Mouse (Mus musculus) stomach, postnatal 0 days (tissue): ENCODE measurements around the gene Armc9.

Experiments used
- CTCF ChIP-seq: IDR thresholded peaks from 2 replicates; pipeline ENCODE4 v1.5.1; 2016; ENCODE audit warnings: antibody characterized with exemption, low read depth, mild to moderate bottlenecking, moderate library complexity
- EP300 ChIP-seq: optimal IDR thresholded peaks from 2 replicates; pipeline ENCODE3; 2016; ENCODE audit warnings: antibody characterized with exemption

- TF ChIP-seq CTCF: no peak
- TF ChIP-seq EP300: no peak
Observed at GRCm38 (mm10) chr1:86133337-86133736, 21.2 kb upstream of the Armc9 start, which contains the start of gene Gm21972.
